Comparison of ENCODE assay signal across 8 mouse cellular contexts in genomic region chr12:54316980-54317471, GRCm38 (mm10).
DNase-seq lines count a peak whose midpoint lies in the region; ATAC-seq lines count a peak whose summit lies in the region.

No protein-coding gene starts in this region.

- H3K36me3 ChIP-seq in embryonic facial prominence, embryonic 12.5 days: no peaks in the 10 kb centered on the region
- H3K36me3 ChIP-seq in midbrain, embryonic 14.5 days (ENCODE audit: control insufficient read depth, insufficient read depth, low read length): no peaks in the 10 kb centered on the region

- peak; percentile 79 for ATAC-seq in embryonic facial prominence, embryonic 12.5 days (ENCODE audit: insufficient number of reproducible peaks, insufficient read depth, low FRiP score, low TSS enrichment)
- no peak for ATAC-seq in midbrain, embryonic 14.5 days (ENCODE audit: low FRiP score, low TSS enrichment)

- H3K4me2 ChIP-seq in embryonic facial prominence, embryonic 12.5 days (replicated peaks): peak overlapping the region; percentile 49
- peak overlapping the region; percentile 42 for H3K4me2 ChIP-seq in midbrain, embryonic 14.5 days (ENCODE audit: low read length)

- 1% methylated on average over 16 of the region's 16 CpGs for WGBS in embryonic facial prominence, embryonic 12.5 days
- WGBS in midbrain, embryonic 14.5 days: under 1% methylated on average over 16 of the region's 16 CpGs

- H3K27me3 ChIP-seq in embryonic facial prominence, embryonic 12.5 days: peaks cover 4% of the 10 kb centered on the region
- no peaks in the 10 kb centered on the region for H3K27me3 ChIP-seq in midbrain, embryonic 14.5 days (ENCODE audit: control insufficient read depth, insufficient read depth, low read length)

- H3K4me3 ChIP-seq in embryonic facial prominence, embryonic 12.5 days: peak overlapping the region; percentile 17; the same call in 1 of the 2 replicates
- H3K4me3 ChIP-seq in midbrain, embryonic 14.5 days (replicated peaks; ENCODE audit: low read depth, low read length): no peak overlapping the region

- 0 out of 2 replicates have a peak, but pooled peaks cover 5% of the 10 kb centered on the region for H3K9me3 ChIP-seq in embryonic facial prominence, embryonic 12.5 days
- H3K9me3 ChIP-seq in midbrain, embryonic 14.5 days (ENCODE audit: control insufficient read depth, low read length): no peaks in the 10 kb centered on the region

- peak; percentile 28 for DNase-seq in kidney, postnatal 10 days
- DNase-seq in kidney, postnatal 14 days: no peak
- DNase-seq in induced T-regulatory cell, adult 2 months (ENCODE audit: low read depth): peak; percentile 80
- DNase-seq in midbrain, embryonic 14.5 days: peak; percentile 24
- DNase-seq in cerebellum, postnatal 4 days (ENCODE audit: low spot score in 2 of 2): no peak
- DNase-seq in frontal cortex, postnatal 25 days (ENCODE audit: low spot score in 2 of 2): no peak
- no peak for DNase-seq in gastrocnemius, postnatal 25 days

- no peak overlapping the region for H3K27ac ChIP-seq in embryonic facial prominence, embryonic 12.5 days
- no peak overlapping the region for H3K27ac ChIP-seq in midbrain, embryonic 14.5 days (replicated peaks; ENCODE audit: low read depth, low read length)

- H3K9ac ChIP-seq in embryonic facial prominence, embryonic 12.5 days: no peak overlapping the region
- no peak overlapping the region for H3K9ac ChIP-seq in midbrain, embryonic 14.5 days (replicated peaks; ENCODE audit: low read length)

- peaks cover 24% of the 10 kb centered on the region; the same call in 1 of the 2 replicates for H3K4me1 ChIP-seq in embryonic facial prominence, embryonic 12.5 days
- H3K4me1 ChIP-seq in midbrain, embryonic 14.5 days (ENCODE audit: control insufficient read depth, insufficient read depth, low read length): peaks cover 19% of the 10 kb centered on the region

Comparison
In these comparisons a context has a peak if more than half of its experiments do, and no peak if none do; other contexts are left out.
1. DNase-seq: peak in kidney, postnatal 10 days (single experiment), induced T-regulatory cell, adult 2 months (single experiment) and midbrain, embryonic 14.5 days (single experiment); none in kidney, postnatal 14 days (single experiment), cerebellum, postnatal 4 days (0 of 2), frontal cortex, postnatal 25 days (0 of 2) and gastrocnemius, postnatal 25 days (single experiment).